Mouse (Mus musculus) E14TG2a.4 (cell line): ENCODE results near the gene Gm49333.

Experiments used
- CTCF ChIP-seq: conservative IDR thresholded peaks from 2 replicates; pipeline ENCODE4 v1.5.1; 2014; ENCODE audit warnings: low read length
- NANOG ChIP-seq: IDR thresholded peaks from 2 replicates; pipeline ENCODE4 v1.6.1; 2014; ENCODE audit warnings: borderline replicate concordance, low read length, mixed read lengths

GRCm38 (mm10) chr16:20693111-20693701, 81.8 kb downstream of the Gm49333 start, which contains the start of gene Fam131a:
- no peak for TF ChIP-seq CTCF
- TF ChIP-seq NANOG = no peak
